Mouse (Mus musculus) ES-Bruce4 (cell line): ENCODE results near the gene Ireb2.
A peak's percentile ranks its signal among the peaks of the same experiment; 100 is the strongest.

ENCODE experiments used
- CTCF ChIP-seq: IDR thresholded peaks from one replicate; pipeline ENCODE4 v1.8.1; 2011; ENCODE audit warnings: low read depth, low read length
- POLR2A ChIP-seq: IDR thresholded peaks from one replicate; pipeline ENCODE4 v1.8.1; 2011; ENCODE audit warnings: low read length; ENCODE audit not compliant: insufficient read depth

DNA sequence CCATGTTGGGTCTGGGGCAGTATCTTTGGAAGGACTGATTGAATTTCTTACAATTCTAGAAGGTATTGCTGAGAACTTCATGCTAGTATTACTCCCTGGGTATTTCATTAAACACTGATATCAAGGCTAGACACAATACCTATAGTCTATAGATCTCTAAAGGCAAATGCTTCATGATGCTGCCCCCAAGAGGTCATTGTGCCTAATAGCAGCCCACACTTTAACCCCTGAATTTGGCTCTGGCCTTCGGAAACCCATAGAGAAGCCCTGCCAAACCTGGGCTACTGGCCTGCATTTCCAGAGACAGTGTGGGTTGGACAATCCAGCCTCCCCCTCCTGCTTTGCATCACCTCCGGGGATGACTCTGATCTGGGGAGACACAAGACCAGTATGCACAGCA is 33.8 kb upstream of the Ireb2 start:
- TF ChIP-seq CTCF, result peak; percentile 29
- no peak for TF ChIP-seq POLR2A
